In the genomic region with DNA sequence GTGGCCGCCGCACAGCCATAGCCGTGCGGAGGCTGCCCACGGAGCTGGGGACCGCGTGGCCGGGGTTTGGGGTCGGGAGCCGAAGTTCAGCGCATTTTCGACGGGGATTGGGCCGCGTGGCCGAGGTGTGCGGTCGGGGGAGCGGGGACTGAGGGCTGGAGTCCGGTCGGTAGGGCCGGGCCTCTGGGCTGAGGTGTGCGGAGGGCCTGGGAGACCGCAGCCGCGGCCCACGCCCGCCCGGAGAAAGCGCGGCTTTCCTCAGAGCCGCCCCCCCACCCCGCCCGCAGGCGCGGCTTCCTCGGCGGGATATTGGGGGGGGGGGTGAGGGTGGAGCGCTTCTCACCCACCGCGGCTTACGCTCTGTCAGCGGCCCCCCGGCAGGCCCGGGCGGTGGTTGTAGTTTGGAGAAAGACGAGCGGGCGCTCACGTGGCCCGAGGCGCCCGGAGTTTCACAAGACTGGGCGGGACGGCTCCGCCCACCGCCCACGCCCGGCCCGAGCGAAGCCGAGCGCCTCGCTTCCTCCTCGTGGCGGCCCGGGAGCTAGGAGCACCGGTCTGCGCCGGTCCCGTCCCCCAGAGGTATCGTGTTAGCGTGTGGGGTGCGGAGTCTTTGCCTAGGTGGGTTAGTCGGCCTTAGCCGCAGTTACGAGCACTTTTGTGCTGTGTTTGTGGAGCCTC, we compare ENCODE assay signal across 8 mouse cellular contexts. TPM values are rescaled to one million over a fixed set of nuclear protein-coding genes. Genes with fewer than 3 reads are reported as not detected.
DNase-seq lines count a peak whose midpoint lies in the region; ATAC-seq lines count a peak whose summit lies in the region.

No protein-coding gene starts in this region.

- peak overlapping the region; percentile 99 for H3K4me3 ChIP-seq in hindbrain, embryonic 11.5 days (ENCODE audit: low read depth, low read length)

- ATAC-seq in hindbrain, embryonic 11.5 days (ENCODE audit: low FRiP score), result peak; percentile 71

- no peaks in the 10 kb centered on the region for H3K27me3 ChIP-seq in hindbrain, embryonic 11.5 days (ENCODE audit: control insufficient read depth, insufficient read depth, low read length)

- H3K27ac ChIP-seq in hindbrain, embryonic 11.5 days (ENCODE audit: low read depth, low read length), result peak overlapping the region; percentile 86

- DNase-seq in NIH3T3 (ENCODE audit: low read depth), result peak; percentile 98
- DNase-seq in cerebellum, adult 9-11 months, result peak; percentile 70
- peak; percentile 9 to 61 for DNase-seq in frontal cortex, adult 2 months (ENCODE audit: extremely low spot score in 1 of 2, low spot score in 1 of 2)
- peak; percentile 90 for DNase-seq in hindbrain, embryonic 11.5 days (ENCODE audit: low spot score)
- peak; percentile 44 to 62 for DNase-seq in layer of hippocampus, postnatal 36 days
- peak; percentile 93 for DNase-seq in lung, postnatal 4 days
- DNase-seq in right cerebral cortex, adult 18-20 months, result peak; percentile 67
- peak; percentile 63 for DNase-seq in urinary bladder, postnatal 10 days (ENCODE audit: low spot score)

- WGBS in hindbrain, embryonic 11.5 days, result under 1% methylated on average over 43 of the region's 77 CpGs

- H3K4me1 ChIP-seq in hindbrain, embryonic 11.5 days (replicated peaks; ENCODE audit: control insufficient read depth, insufficient read depth, low read length), result no peaks in the 10 kb centered on the region; the same call in 1 of the 2 replicates

- H3K4me2 ChIP-seq in hindbrain, embryonic 11.5 days (replicated peaks; ENCODE audit: low read depth, low read length), result peak overlapping the region; percentile 79

- H3K9ac ChIP-seq in hindbrain, embryonic 11.5 days (ENCODE audit: low read depth, low read length), result peak overlapping the region; percentile 95

- no peaks in the 10 kb centered on the region for H3K9me3 ChIP-seq in hindbrain, embryonic 11.5 days (ENCODE audit: control insufficient read depth, low read length)

- H3K36me3 ChIP-seq in hindbrain, embryonic 11.5 days (ENCODE audit: control insufficient read depth, insufficient read depth, low read length), result no peaks in the 10 kb centered on the region

RNA-seq across cellular contexts. Expression of gene Hnrnpf, which starts 7.3 kb away (rescaled TPM):
- polyA plus RNA-seq in frontal cortex, adult 2 months (2012; rRNA removed), result 121 and 126 TPM in 2 replicates
- polyA plus RNA-seq in hindbrain, embryonic 11.5 days (2014; fragmentation: Nextera tagmentation; extraction: Ambion mirVana), result 619 and 688 TPM in 2 replicates
- total RNA-seq in layer of hippocampus, postnatal 36 days (2021), result 100 to 1,000 TPM; 124 to 148 TPM

RNA-seq across cellular contexts. Expression of gene Fxyd4, which starts 30.1 kb away (rescaled TPM):
- 0.08 TPM in 1 of 2 replicates, not detected in the other for polyA plus RNA-seq in frontal cortex, adult 2 months (2012; rRNA removed)
- polyA plus RNA-seq in hindbrain, embryonic 11.5 days (2014; fragmentation: Nextera tagmentation; extraction: Ambion mirVana), result 1.6 and 2.5 TPM in 2 replicates
- not detected for total RNA-seq in layer of hippocampus, postnatal 36 days (2021)

RNA-seq across cellular contexts. Expression of gene Zfp239, which starts 45.5 kb away (rescaled TPM):
- 24.3 and 26.8 TPM in 2 replicates for polyA plus RNA-seq in frontal cortex, adult 2 months (2012; rRNA removed)
- polyA plus RNA-seq in hindbrain, embryonic 11.5 days (2014; fragmentation: Nextera tagmentation; extraction: Ambion mirVana), result 11.8 and 13.3 TPM in 2 replicates
- total RNA-seq in layer of hippocampus, postnatal 36 days (2021), result 10 to 100 TPM; 30.9 to 37.9 TPM

Comparison
In these comparisons a context has a peak if more than half of its experiments do, and no peak if none do; other contexts are left out.
1. Peak in every context shown above with its lines: DNase-seq, ATAC-seq, H3K4me3 ChIP-seq and H3K27ac ChIP-seq.
2. DNase-seq: peak in every context shown above with its lines; median percentile 98 in NIH3T3; 93 in lung, postnatal 4 days; 90 in hindbrain, embryonic 11.5 days; 70 in cerebellum, adult 9-11 months; 67 in right cerebral cortex, adult 18-20 months; 63 in urinary bladder, postnatal 10 days; 53 in layer of hippocampus, postnatal 36 days; 35 in frontal cortex, adult 2 months.